Mouse (Mus musculus): Measurements from ENCODE around the gene Elf1.

The Elf1 gene

GRCm38 (mm10) chr14:79489150-79489549 lies 8.2 kb downstream of the Elf1 start:
- DNase-seq (ENCODE audit: low read depth, low spot score) = no peak

GRCm38 (mm10) chr14:79490246-79490645 lies 9.3 kb downstream of the Elf1 start:
- DNase-seq (ENCODE audit: low read depth, low spot score) = no peak

GRCm38 (mm10) chr14:79494349-79494748 lies 13.4 kb downstream of the Elf1 start:
- no peak for DNase-seq (ENCODE audit: low read depth, low spot score)

- DNase-seq (ENCODE audit: low read depth, low spot score) = no peak
Observed at GRCm38 (mm10) chr14:79499326-79499725, 18.3 kb downstream of the Elf1 start.

GRCm38 (mm10) chr14:79500756-79501155 lies 19.8 kb downstream of the Elf1 start:
- no peak for DNase-seq (ENCODE audit: low read depth, low spot score)

GRCm38 (mm10) chr14:79503371-79504075 lies 22.5 kb downstream of the Elf1 start:
- no peak for DNase-seq (ENCODE audit: low read depth, low spot score)

GRCm38 (mm10) chr14:79504246-79505006 lies 23.4 kb downstream of the Elf1 start:
- no peak for DNase-seq (ENCODE audit: low read depth, low spot score)

- DNase-seq (ENCODE audit: low read depth, low spot score) = no peak
Observed at GRCm38 (mm10) chr14:79506207-79506606, 25.2 kb downstream of the Elf1 start.

- no peak for DNase-seq (ENCODE audit: low read depth, low spot score)
Observed at GRCm38 (mm10) chr14:79507846-79508245, 26.9 kb downstream of the Elf1 start.

- DNase-seq (ENCODE audit: low read depth, low spot score) = no peak
Observed at GRCm38 (mm10) chr14:79508662-79509305, 27.8 kb downstream of the Elf1 start.

GRCm38 (mm10) chr14:79511521-79511920 lies 30.5 kb downstream of the Elf1 start:
- no peak for DNase-seq (ENCODE audit: low read depth, low spot score)

- peak; percentile 11 for DNase-seq (ENCODE audit: low read depth, low spot score)
Observed at GRCm38 (mm10) chr14:79513951-79514350, 33.0 kb downstream of the Elf1 start.

- no peak for DNase-seq (ENCODE audit: low read depth, low spot score)
Observed at GRCm38 (mm10) chr14:79515100-79515499, 34.1 kb downstream of the Elf1 start.

GRCm38 (mm10) chr14:79515511-79516242 lies 34.7 kb downstream of the Elf1 start:
- no peak for DNase-seq (ENCODE audit: low read depth, low spot score)

GRCm38 (mm10) chr14:79516243-79516610 lies 35.2 kb downstream of the Elf1 start:
- DNase-seq (ENCODE audit: low read depth, low spot score) = no peak

- no peak for DNase-seq (ENCODE audit: low read depth, low spot score)
Observed at GRCm38 (mm10) chr14:79516751-79517150, 35.8 kb downstream of the Elf1 start.

GRCm38 (mm10) chr14:79517185-79517740 lies 36.3 kb downstream of the Elf1 start:
- DNase-seq (ENCODE audit: low read depth, low spot score) = no peak

- DNase-seq (ENCODE audit: low read depth, low spot score) = no peak
Observed at GRCm38 (mm10) chr14:79518123-79518522, 37.1 kb downstream of the Elf1 start.

- DNase-seq (ENCODE audit: low read depth, low spot score) = no peak
Observed at GRCm38 (mm10) chr14:79518761-79519662, 38.0 kb downstream of the Elf1 start.

- DNase-seq (ENCODE audit: low read depth, low spot score) = no peak
Observed at GRCm38 (mm10) chr14:79519663-79519975, 38.6 kb downstream of the Elf1 start.

GRCm38 (mm10) chr14:79520612-79521011 lies 39.6 kb downstream of the Elf1 start:
- DNase-seq (ENCODE audit: low read depth, low spot score) = no peak

All from WW6 (cell line).